Mouse (Mus musculus): ENCODE data around the gene Hoxa3. TPM values are rescaled to one million over a fixed set of nuclear protein-coding genes. Genes with fewer than 3 reads are reported as not detected.
A peak's percentile ranks its signal among the peaks of the same experiment; 100 is the strongest.

Gene Hoxa3
- polyA plus RNA-seq, 1 experiment from 2014 or later = 16.0 TPM

DNA sequence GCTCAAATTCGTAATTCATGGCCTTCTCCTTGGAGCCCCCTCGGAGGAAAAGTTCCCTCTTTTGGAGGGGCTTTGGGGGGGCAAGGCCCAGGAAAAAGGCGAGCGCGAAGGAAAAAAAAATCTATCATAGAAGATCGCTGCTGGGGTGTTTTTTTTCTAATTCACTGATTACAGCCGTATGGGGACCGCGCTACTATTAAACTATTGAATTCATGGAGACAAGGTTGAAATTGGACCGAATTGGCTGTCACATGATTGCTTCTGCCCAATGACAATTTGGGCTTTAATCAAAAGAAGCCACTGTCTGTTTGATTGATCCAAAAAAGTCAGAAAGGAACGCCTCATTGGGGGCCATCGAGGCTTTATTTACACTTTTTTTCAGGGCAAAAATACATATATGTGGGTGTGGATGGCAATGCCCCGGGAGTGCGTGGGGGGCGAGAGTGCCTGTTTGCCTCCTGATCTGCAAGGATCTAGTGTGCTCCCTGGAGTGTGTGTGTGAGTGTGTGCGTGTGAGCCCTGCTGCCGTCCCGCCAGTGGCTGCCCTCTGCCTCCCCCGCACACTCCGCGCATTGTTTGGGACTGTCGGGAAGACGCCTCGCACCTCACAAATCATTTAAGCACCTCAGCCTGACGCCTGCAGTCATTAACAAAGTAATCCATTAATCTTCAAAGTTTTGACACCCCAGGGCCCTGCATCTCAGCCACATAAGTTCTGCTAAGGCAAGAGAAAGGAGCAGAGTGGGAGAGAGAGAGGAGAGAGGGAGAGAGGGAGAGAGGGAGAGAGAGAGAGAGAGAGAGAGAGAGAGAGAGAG, 48.3 kb downstream of the Hoxa3 start, which contains the start of gene Hoxa2:
Gene Hoxa2, minus strand, starts transcription at position 206 of the 815 bp plus-strand sequence.
- Histone ChIP-seq H3K9me3 (ENCODE audit: control insufficient read depth, low read depth, low read length) (no peaks in the 10 kb centered on the region), H3K9ac (replicated peaks; ENCODE audit: low read depth, low read length) (peak within 1 kb of the TSS; percentile 78), H3K36me3 (ENCODE audit: control insufficient read depth, insufficient read depth, low read length) (peaks cover 2% of the 10 kb centered on the region; the same call in 1 of the 2 replicates), H3K27ac (ENCODE audit: low read length) (peak within 1 kb of the TSS; percentile 98), H3K27me3 (ENCODE audit: control insufficient read depth, insufficient read depth, low read length) (no peaks in the 10 kb centered on the region), H3K4me1 (ENCODE audit: control insufficient read depth, insufficient read depth, low read length) (peaks cover 18% of the 10 kb centered on the region), H3K4me2 (replicated peaks; ENCODE audit: low read depth, low read length) (peak within 1 kb of the TSS; percentile 61), H3K4me3 (ENCODE audit: low read depth, low read length) (peak within 1 kb of the TSS; percentile 78)
- ATAC-seq (ENCODE audit: insufficient number of reproducible peaks, insufficient read depth, low FRiP score, low read depth) = no peak
- under 1% methylated on average over 25 of the region's 25 CpGs for WGBS

DNA sequence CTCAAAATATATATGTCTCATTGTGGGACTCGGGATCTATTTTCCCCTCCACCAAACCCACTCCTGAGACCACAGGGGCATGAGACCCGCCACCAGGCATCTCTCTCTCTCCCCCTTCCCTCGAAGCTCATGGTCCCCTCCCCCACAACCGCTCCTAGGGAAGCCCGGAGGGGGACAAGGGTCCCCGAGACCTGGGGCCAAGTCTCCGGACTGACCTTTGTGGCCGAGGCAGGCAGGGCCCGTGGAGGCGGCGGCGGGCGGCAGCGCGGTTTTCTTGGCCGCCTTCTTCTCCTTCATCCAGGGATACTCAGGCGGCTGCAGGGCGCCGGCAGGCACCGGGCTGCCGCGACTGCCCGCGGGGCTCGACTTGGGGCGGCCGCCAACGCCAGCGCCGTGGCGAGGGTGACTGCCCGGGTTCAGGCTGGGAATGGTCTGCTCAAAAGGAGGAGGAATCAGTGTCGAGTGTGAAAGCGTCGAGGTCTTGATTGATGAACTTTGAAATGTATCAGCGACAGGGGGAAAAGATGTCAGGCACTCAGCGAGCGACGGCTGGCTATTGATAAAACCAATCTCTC, 49.0 kb downstream of the Hoxa3 start:
- Histone ChIP-seq H3K9me3 (ENCODE audit: control insufficient read depth, low read depth, low read length) (no peaks in the 10 kb centered on the region), H3K4me3 (ENCODE audit: low read depth, low read length) (peak overlapping the region; percentile 78), H3K27me3 (ENCODE audit: control insufficient read depth, insufficient read depth, low read length) (no peaks in the 10 kb centered on the region), H3K27ac (ENCODE audit: low read length) (peak overlapping the region; percentile 98), H3K36me3 (ENCODE audit: control insufficient read depth, insufficient read depth, low read length) (no peaks in the 10 kb centered on the region), H3K4me2 (replicated peaks; ENCODE audit: low read depth, low read length) (peak overlapping the region; percentile 61), H3K4me1 (ENCODE audit: control insufficient read depth, insufficient read depth, low read length) (peaks cover 13% of the 10 kb centered on the region), H3K9ac (replicated peaks; ENCODE audit: low read depth, low read length) (peak overlapping the region; percentile 78)
- ATAC-seq (ENCODE audit: insufficient number of reproducible peaks, insufficient read depth, low FRiP score, low read depth) = no peak
- WGBS = under 1% methylated on average over 37 of the region's 39 CpGs

DNA sequence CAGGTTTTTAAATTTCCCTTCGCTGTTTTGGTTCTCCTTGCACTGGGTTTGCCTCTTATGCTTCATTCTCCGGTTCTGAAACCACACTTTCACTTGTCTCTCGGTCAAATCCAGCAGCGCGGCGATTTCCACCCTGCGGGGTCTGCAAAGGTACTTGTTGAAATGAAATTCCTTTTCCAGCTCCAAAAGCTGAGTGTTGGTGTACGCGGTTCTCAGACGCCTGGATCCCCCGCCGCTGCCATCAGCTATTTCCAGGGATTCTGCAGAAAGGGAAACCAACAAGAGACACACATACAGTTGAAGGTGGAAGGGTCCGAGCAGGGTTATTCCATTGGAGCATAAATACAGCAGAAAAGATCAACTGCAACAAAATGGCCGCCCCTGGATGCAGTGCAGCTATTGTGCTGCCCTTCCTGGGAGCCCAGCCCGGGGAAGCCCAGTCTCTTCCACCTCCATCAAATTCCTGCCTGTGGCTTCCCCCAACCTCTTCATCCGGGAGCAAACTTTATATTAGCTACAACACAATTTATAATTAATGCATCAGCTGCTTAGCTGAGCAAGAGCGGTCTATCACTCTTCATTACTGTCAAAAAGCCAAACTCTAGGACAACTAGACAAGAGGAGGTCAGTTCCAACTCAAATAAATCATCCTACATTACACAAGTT, 49.6 kb downstream of the Hoxa3 start:
- peak overlapping the region; percentile 98 for H3K27ac ChIP-seq (ENCODE audit: low read length)
- 5% methylated on average over 17 of the region's 17 CpGs for WGBS
- peaks cover 13% of the 10 kb centered on the region for H3K4me1 ChIP-seq (ENCODE audit: control insufficient read depth, insufficient read depth, low read length)
- 0 out of 2 replicates have a peak, but pooled peaks have one; percentile 10 for ATAC-seq (ENCODE audit: insufficient number of reproducible peaks, insufficient read depth, low FRiP score, low read depth)
- no peaks in the 10 kb centered on the region for H3K27me3 ChIP-seq (ENCODE audit: control insufficient read depth, insufficient read depth, low read length)
- peak overlapping the region; percentile 78 for H3K4me3 ChIP-seq (ENCODE audit: low read depth, low read length)
- H3K9me3 ChIP-seq (ENCODE audit: control insufficient read depth, low read depth, low read length) = no peaks in the 10 kb centered on the region
- no peaks in the 10 kb centered on the region for H3K36me3 ChIP-seq (ENCODE audit: control insufficient read depth, insufficient read depth, low read length)
- H3K9ac ChIP-seq (replicated peaks; ENCODE audit: low read depth, low read length) = peak overlapping the region; percentile 78
- peak overlapping the region; percentile 61 for H3K4me2 ChIP-seq (replicated peaks; ENCODE audit: low read depth, low read length)

GRCm38 (mm10) chr6:52162611-52163365, 50.3 kb downstream of the Hoxa3 start:
- Histone ChIP-seq H3K9me3 (ENCODE audit: control insufficient read depth, low read depth, low read length) (no peaks in the 10 kb centered on the region), H3K4me3 (ENCODE audit: low read depth, low read length) (peak overlapping the region; percentile 78), H3K27ac (ENCODE audit: low read length) (peak overlapping the region; percentile 98), H3K4me1 (ENCODE audit: control insufficient read depth, insufficient read depth, low read length) (peaks cover 11% of the 10 kb centered on the region), H3K9ac (replicated peaks; ENCODE audit: low read depth, low read length) (peak overlapping the region; percentile 78), H3K4me2 (replicated peaks; ENCODE audit: low read depth, low read length) (peak overlapping the region; percentile 61), H3K36me3 (ENCODE audit: control insufficient read depth, insufficient read depth, low read length) (no peaks in the 10 kb centered on the region), H3K27me3 (ENCODE audit: control insufficient read depth, insufficient read depth, low read length) (no peaks in the 10 kb centered on the region)
- 12% methylated on average over 14 of the region's 14 CpGs for WGBS
- no peak for ATAC-seq (ENCODE audit: insufficient number of reproducible peaks, insufficient read depth, low FRiP score, low read depth)

GRCm38 (mm10) chr6:52162093-52162380, 51.1 kb downstream of the Hoxa3 start:
- H3K4me2 ChIP-seq (replicated peaks; ENCODE audit: low read depth, low read length) = peak overlapping the region; percentile 61
- peak overlapping the region; percentile 78; the same call in 1 of the 2 replicates for H3K4me3 ChIP-seq (ENCODE audit: low read depth, low read length)
- H3K27ac ChIP-seq (ENCODE audit: low read length) = peak overlapping the region; percentile 29; the same call in 1 of the 2 replicates
- H3K36me3 ChIP-seq (ENCODE audit: control insufficient read depth, insufficient read depth, low read length) = no peaks in the 10 kb centered on the region
- no peaks in the 10 kb centered on the region for H3K9me3 ChIP-seq (ENCODE audit: control insufficient read depth, low read depth, low read length)
- H3K4me1 ChIP-seq (ENCODE audit: control insufficient read depth, insufficient read depth, low read length) = peaks cover 15% of the 10 kb centered on the region
- no peak for ATAC-seq (ENCODE audit: insufficient number of reproducible peaks, insufficient read depth, low FRiP score, low read depth)
- no peaks in the 10 kb centered on the region for H3K27me3 ChIP-seq (ENCODE audit: control insufficient read depth, insufficient read depth, low read length)
- WGBS = 14% methylated on average over 1 of the region's 1 CpGs
- H3K9ac ChIP-seq (replicated peaks; ENCODE audit: low read depth, low read length) = peak overlapping the region; percentile 78; the same call in 1 of the 2 replicates

DNA sequence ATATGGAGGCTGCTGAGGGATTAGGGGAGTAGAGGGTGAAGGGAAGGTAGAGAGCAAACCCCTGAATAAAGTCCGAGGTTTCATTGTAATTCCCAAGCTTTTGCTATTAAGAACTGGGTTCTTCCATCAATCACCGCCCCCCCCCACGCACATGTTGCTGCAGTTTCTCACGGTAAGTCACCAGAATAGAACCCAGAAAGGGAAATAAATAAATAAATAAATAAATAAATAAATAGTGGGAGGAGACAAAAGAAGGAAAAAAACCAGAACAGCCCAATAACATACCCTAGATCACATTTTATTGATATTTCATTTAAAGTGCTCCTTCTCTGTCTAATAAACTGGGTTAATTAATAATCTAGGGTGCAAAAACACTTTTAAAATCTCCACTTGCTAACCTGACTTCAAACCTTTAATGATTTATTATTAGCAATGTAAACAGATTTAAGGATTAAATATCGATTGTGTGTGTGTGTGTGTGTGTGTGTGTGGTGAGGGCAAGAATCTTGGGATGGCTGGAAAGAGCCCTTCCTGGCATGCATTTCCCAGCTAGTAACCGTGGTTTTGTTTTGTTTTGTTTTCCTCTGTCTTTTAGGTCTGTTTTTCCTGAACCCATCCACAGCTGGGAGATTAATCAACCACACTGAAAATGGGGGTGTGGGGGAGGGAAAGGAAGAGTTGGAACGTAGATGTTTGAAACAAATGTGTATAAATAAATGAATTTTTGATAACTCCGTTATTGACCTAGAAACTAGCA, 51.6 kb downstream of the Hoxa3 start:
- 6% methylated on average over 8 of the region's 8 CpGs for WGBS
- peak overlapping the region; percentile 78; the same call in 1 of the 2 replicates for H3K9ac ChIP-seq (replicated peaks; ENCODE audit: low read depth, low read length)
- H3K4me1 ChIP-seq (ENCODE audit: control insufficient read depth, insufficient read depth, low read length) = peaks cover 12% of the 10 kb centered on the region
- 0 out of 2 replicates have a peak, but pooled peaks cover 3% of the 10 kb centered on the region for H3K27me3 ChIP-seq (ENCODE audit: control insufficient read depth, insufficient read depth, low read length)
- peak overlapping the region; percentile 78 for H3K4me3 ChIP-seq (ENCODE audit: low read depth, low read length)
- no peaks in the 10 kb centered on the region for H3K9me3 ChIP-seq (ENCODE audit: control insufficient read depth, low read depth, low read length)
- peak overlapping the region; percentile 61 for H3K4me2 ChIP-seq (replicated peaks; ENCODE audit: low read depth, low read length)
- H3K27ac ChIP-seq (ENCODE audit: low read length) = peak overlapping the region; percentile 93
- H3K36me3 ChIP-seq (ENCODE audit: control insufficient read depth, insufficient read depth, low read length) = no peaks in the 10 kb centered on the region
- ATAC-seq (ENCODE audit: insufficient number of reproducible peaks, insufficient read depth, low FRiP score, low read depth) = no peak

GRCm38 (mm10) chr6:52160511-52161335, 52.4 kb downstream of the Hoxa3 start:
- ATAC-seq (ENCODE audit: insufficient number of reproducible peaks, insufficient read depth, low FRiP score, low read depth) = no peak
- peak overlapping the region; percentile 93 for H3K27ac ChIP-seq (ENCODE audit: low read length)
- no peaks in the 10 kb centered on the region for H3K9me3 ChIP-seq (ENCODE audit: control insufficient read depth, low read depth, low read length)
- no peaks in the 10 kb centered on the region for H3K36me3 ChIP-seq (ENCODE audit: control insufficient read depth, insufficient read depth, low read length)
- 0 out of 2 replicates have a peak, but pooled peaks cover 3% of the 10 kb centered on the region for H3K27me3 ChIP-seq (ENCODE audit: control insufficient read depth, insufficient read depth, low read length)
- peak overlapping the region; percentile 78 for H3K4me3 ChIP-seq (ENCODE audit: low read depth, low read length)
- H3K4me2 ChIP-seq (replicated peaks; ENCODE audit: low read depth, low read length) = peak overlapping the region; percentile 61
- peaks cover 12% of the 10 kb centered on the region for H3K4me1 ChIP-seq (ENCODE audit: control insufficient read depth, insufficient read depth, low read length)
- 2% methylated on average over 30 of the region's 30 CpGs for WGBS
- peak overlapping the region; percentile 77 for H3K9ac ChIP-seq (replicated peaks; ENCODE audit: low read depth, low read length)

Measured in stomach, embryonic 14.5 days (tissue).